Mouse (Mus musculus): Measurements from ENCODE around the gene Mgll. TPM values are rescaled to one million over a fixed set of nuclear protein-coding genes. Genes with fewer than 3 reads are reported as not detected.

Gene Mgll
- total and polyA plus RNA-seq, 2 experiments from 2014 or later: 126 to 148 TPM

GRCm38 (mm10) chr6:88847571-88847970 lies 123.4 kb downstream of the Mgll start:
- ATAC-seq (no peak), DNase-seq (ENCODE audit: low spot score) (no peak)
- no peak overlapping the region for H3K4me2 ChIP-seq (ENCODE audit: low read depth, low read length)
- H3K27me3 ChIP-seq (ENCODE audit: insufficient read depth, low read length): no peaks in the 10 kb centered on the region
- WGBS: 65% methylated on average over 2 of the region's 2 CpGs
- H3K9ac ChIP-seq (replicated peaks; ENCODE audit: low read length): no peak overlapping the region
- no peaks in the 10 kb centered on the region for H3K9me3 ChIP-seq (ENCODE audit: low read length)
- H3K4me1 ChIP-seq (ENCODE audit: insufficient read depth, low read length): no peaks in the 10 kb centered on the region
- TF ChIP-seq CTCF (IDR thresholded peaks at IDR 0.05; ENCODE audit: low read depth): no peak
- peaks cover 32% of the 10 kb centered on the region for H3K36me3 ChIP-seq (ENCODE audit: insufficient read depth, low read length)
- no peak overlapping the region for H3K27ac ChIP-seq
- H3K4me3 ChIP-seq (ENCODE audit: low read length): no peak overlapping the region

GRCm38 (mm10) chr6:88849270-88849669 lies 125.1 kb downstream of the Mgll start:
- Histone ChIP-seq H3K9ac (replicated peaks; ENCODE audit: low read length) (no peak overlapping the region), H3K36me3 (ENCODE audit: insufficient read depth, low read length) (peaks cover 37% of the 10 kb centered on the region), H3K27me3 (ENCODE audit: insufficient read depth, low read length) (no peaks in the 10 kb centered on the region), H3K4me1 (ENCODE audit: insufficient read depth, low read length) (no peaks in the 10 kb centered on the region), H3K27ac (no peak overlapping the region), H3K4me3 (ENCODE audit: low read length) (no peak overlapping the region), H3K4me2 (ENCODE audit: low read depth, low read length) (no peak overlapping the region), H3K9me3 (ENCODE audit: low read length) (no peaks in the 10 kb centered on the region)
- TF ChIP-seq CTCF (IDR thresholded peaks at IDR 0.05; ENCODE audit: low read depth): peak; percentile 58
- peak; percentile 6; the same call in 1 of the 2 replicates for ATAC-seq
- WGBS: 54% methylated on average over 4 of the region's 4 CpGs
- DNase-seq (ENCODE audit: low spot score): no peak

DNA sequence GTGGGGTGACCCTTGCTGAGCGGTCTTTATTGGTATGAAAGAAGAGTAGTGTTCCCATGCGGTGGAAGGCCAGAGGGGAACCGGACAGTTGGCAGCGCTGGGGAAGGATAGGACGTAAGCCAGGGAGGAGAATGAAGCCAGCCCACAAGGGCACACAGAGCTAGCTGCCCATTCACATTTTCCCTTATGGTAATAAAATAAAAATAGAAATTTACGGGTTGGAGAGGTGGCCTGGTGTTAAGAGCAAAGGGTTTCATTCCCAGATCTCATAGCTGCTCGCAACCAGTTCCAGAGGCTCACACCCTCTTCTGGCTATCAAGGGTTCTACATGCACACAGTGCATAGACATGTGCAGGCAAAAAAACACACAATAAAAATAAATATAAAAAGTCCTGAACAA lies 125.8 kb downstream of the Mgll start:
- DNase-seq (ENCODE audit: low spot score) (no peak), ATAC-seq (no peak)
- WGBS: 79% methylated on average over 7 of the region's 7 CpGs
- no peaks in the 10 kb centered on the region for H3K9me3 ChIP-seq (ENCODE audit: low read length)
- H3K4me3 ChIP-seq (ENCODE audit: low read length): no peak overlapping the region
- peaks cover 37% of the 10 kb centered on the region for H3K36me3 ChIP-seq (ENCODE audit: insufficient read depth, low read length)
- H3K27ac ChIP-seq: no peak overlapping the region
- no peak overlapping the region for H3K9ac ChIP-seq (replicated peaks; ENCODE audit: low read length)
- TF ChIP-seq CTCF (IDR thresholded peaks at IDR 0.05; ENCODE audit: low read depth): 0 out of 2 replicates have a peak, but pooled peaks have one; percentile 20
- no peaks in the 10 kb centered on the region for H3K27me3 ChIP-seq (ENCODE audit: insufficient read depth, low read length)
- no peaks in the 10 kb centered on the region for H3K4me1 ChIP-seq (ENCODE audit: insufficient read depth, low read length)
- H3K4me2 ChIP-seq (ENCODE audit: low read depth, low read length): no peak overlapping the region

DNA sequence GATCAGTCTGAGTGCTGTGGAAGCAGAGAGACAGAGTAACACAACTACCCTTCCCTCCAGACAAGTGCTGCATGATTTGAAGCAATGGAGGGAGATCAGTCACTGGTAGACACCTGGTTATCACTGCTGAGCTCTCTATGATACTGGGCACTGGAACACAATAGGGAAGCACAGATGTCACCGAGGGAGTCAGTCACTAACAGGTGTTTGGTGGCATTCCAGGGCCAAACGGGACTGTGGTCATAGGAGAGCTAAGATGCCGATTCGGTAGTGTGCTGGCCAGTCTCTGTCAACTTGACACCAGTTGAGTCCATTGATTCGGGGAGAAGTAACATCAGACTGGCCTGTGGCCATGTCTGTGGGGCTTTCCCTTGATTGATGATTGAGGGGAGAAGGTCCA lies 130.3 kb downstream of the Mgll start:
- Histone ChIP-seq H3K9ac (replicated peaks; ENCODE audit: low read length) (no peak overlapping the region), H3K27me3 (ENCODE audit: insufficient read depth, low read length) (no peaks in the 10 kb centered on the region), H3K9me3 (ENCODE audit: low read length) (no peaks in the 10 kb centered on the region), H3K27ac (no peak overlapping the region), H3K4me1 (ENCODE audit: insufficient read depth, low read length) (no peaks in the 10 kb centered on the region), H3K4me2 (ENCODE audit: low read depth, low read length) (no peak overlapping the region), H3K36me3 (ENCODE audit: insufficient read depth, low read length) (peaks cover 20% of the 10 kb centered on the region; the same call in 1 of the 2 replicates), H3K4me3 (ENCODE audit: low read length) (no peak overlapping the region)
- 66% methylated on average over 5 of the region's 5 CpGs for WGBS
- DNase-seq (ENCODE audit: low spot score) (no peak), ATAC-seq (no peak)
- TF ChIP-seq CTCF (IDR thresholded peaks at IDR 0.05; ENCODE audit: low read depth): no peak

DNA sequence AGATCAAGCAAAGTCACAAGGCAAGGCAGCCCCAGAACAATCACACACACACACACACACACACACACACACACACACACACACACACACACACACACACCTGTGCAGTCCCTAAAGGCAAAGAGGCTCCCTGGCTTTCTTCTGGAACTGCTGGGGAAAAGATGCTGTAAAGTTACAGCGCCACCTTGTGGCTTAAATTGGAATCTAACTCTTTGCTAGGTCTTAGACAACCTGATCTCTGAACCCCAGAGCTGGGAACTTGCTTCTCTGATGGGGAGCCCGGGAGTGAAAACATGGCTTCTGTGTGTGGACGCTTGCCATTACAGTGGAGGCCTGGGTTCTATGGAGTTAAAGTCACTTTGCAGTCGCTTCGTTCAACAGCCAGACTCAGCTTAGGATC lies 131.4 kb downstream of the Mgll start:
- WGBS: 15% methylated on average over 5 of the region's 5 CpGs
- H3K9ac ChIP-seq (replicated peaks; ENCODE audit: low read length): no peak overlapping the region
- H3K4me3 ChIP-seq (ENCODE audit: low read length): no peak overlapping the region
- peak; percentile 87 for TF ChIP-seq CTCF (IDR thresholded peaks at IDR 0.05; ENCODE audit: low read depth)
- no peak overlapping the region for H3K4me2 ChIP-seq (ENCODE audit: low read depth, low read length)
- DNase-seq (ENCODE audit: low spot score) (peak; percentile 90), ATAC-seq (peak; percentile 61)
- H3K4me1 ChIP-seq (ENCODE audit: insufficient read depth, low read length): no peaks in the 10 kb centered on the region
- no peaks in the 10 kb centered on the region for H3K9me3 ChIP-seq (ENCODE audit: low read length)
- H3K27me3 ChIP-seq (ENCODE audit: insufficient read depth, low read length): no peaks in the 10 kb centered on the region
- H3K27ac ChIP-seq: no peak overlapping the region
- H3K36me3 ChIP-seq (ENCODE audit: insufficient read depth, low read length): peaks cover 20% of the 10 kb centered on the region; the same call in 1 of the 2 replicates

GRCm38 (mm10) chr6:88857249-88857648 lies 133.0 kb downstream of the Mgll start:
- 36% methylated on average over 9 of the region's 9 CpGs for WGBS

DNA sequence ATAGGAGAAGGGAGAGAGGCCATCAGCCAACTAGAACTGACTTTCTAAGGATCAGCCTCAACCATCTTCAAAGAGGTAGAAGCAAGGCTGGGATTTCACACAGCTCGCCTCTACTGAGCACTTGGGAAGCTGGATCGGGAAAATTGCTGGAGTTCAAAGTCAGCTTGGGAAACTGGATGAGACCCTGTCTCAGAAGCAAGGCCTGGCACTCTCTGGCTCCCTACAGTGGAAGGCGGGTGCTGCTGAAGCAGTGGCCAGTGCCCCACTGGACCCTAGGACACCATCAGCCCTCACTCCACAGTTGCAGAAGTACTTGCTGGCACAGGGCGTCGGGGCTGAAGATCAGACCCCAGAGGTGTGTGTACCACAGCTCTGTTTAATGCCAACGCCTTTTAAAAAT lies 133.6 kb downstream of the Mgll start:
- TF ChIP-seq CTCF (IDR thresholded peaks at IDR 0.05; ENCODE audit: low read depth): no peak
- Histone ChIP-seq H3K9me3 (ENCODE audit: low read length) (no peaks in the 10 kb centered on the region), H3K4me2 (ENCODE audit: low read depth, low read length) (no peak overlapping the region), H3K4me1 (ENCODE audit: insufficient read depth, low read length) (no peaks in the 10 kb centered on the region), H3K36me3 (ENCODE audit: insufficient read depth, low read length) (peaks cover 20% of the 10 kb centered on the region), H3K4me3 (ENCODE audit: low read length) (no peak overlapping the region), H3K27me3 (ENCODE audit: insufficient read depth, low read length) (no peaks in the 10 kb centered on the region), H3K27ac (no peak overlapping the region), H3K9ac (replicated peaks; ENCODE audit: low read length) (no peak overlapping the region)
- ATAC-seq (no peak), DNase-seq (ENCODE audit: low spot score) (no peak)
- 79% methylated on average over 6 of the region's 6 CpGs for WGBS

More at GRCm38 (mm10) chr6:88857249-88857648, 133.0 kb downstream of the Mgll start:
- DNase-seq (ENCODE audit: low spot score) (no peak), ATAC-seq (no peak)
- no peaks in the 10 kb centered on the region for H3K9me3 ChIP-seq (ENCODE audit: low read length)
- no peaks in the 10 kb centered on the region for H3K4me1 ChIP-seq (ENCODE audit: insufficient read depth, low read length)
- H3K4me3 ChIP-seq (ENCODE audit: low read length): no peak overlapping the region
- no peak overlapping the region for H3K4me2 ChIP-seq (ENCODE audit: low read depth, low read length)
- TF ChIP-seq CTCF (IDR thresholded peaks at IDR 0.05; ENCODE audit: low read depth): peak; percentile 18; the same call in 1 of the 2 replicates
- no peak overlapping the region for H3K27ac ChIP-seq
- no peak overlapping the region for H3K9ac ChIP-seq (replicated peaks; ENCODE audit: low read length)
- H3K36me3 ChIP-seq (ENCODE audit: insufficient read depth, low read length): peaks cover 22% of the 10 kb centered on the region; the same call in 1 of the 2 replicates
- H3K27me3 ChIP-seq (ENCODE audit: insufficient read depth, low read length): no peaks in the 10 kb centered on the region

All from hindbrain, postnatal 0 days (tissue).